Mouse (Mus musculus): Measurements from ENCODE around the gene Map2k5. TPM values are rescaled to one million over a fixed set of nuclear protein-coding genes. Genes with fewer than 3 reads are reported as not detected.
A peak's percentile ranks its signal among the peaks of the same experiment; 100 is the strongest.

Gene Map2k5
- total RNA-seq, 2 experiments from 2014 or later = 4.6 to 11.3 TPM

DNA sequence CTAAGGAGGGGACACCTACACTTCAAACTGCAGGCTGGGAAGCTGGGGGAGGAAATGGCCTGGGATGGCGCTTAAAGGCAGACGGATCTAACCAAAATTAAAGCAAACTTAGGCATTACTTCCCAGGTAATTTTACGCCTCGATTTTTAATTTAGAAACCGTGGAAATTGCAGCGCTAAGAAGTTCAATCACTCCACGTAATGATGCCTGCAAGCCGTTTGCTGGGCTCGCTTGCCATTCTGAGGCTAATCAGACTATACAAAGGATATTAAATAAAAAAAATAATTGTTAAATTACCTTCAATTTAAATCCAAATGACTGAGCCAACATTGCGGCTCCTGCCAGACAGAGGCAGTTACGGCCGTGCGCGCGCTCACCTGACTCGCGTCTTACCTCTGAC, 238.0 kb downstream of the Map2k5 start:
- ATAC-seq (replicated peaks; ENCODE audit: low FRiP score, poor library complexity, severe bottlenecking) = no peak

DNA sequence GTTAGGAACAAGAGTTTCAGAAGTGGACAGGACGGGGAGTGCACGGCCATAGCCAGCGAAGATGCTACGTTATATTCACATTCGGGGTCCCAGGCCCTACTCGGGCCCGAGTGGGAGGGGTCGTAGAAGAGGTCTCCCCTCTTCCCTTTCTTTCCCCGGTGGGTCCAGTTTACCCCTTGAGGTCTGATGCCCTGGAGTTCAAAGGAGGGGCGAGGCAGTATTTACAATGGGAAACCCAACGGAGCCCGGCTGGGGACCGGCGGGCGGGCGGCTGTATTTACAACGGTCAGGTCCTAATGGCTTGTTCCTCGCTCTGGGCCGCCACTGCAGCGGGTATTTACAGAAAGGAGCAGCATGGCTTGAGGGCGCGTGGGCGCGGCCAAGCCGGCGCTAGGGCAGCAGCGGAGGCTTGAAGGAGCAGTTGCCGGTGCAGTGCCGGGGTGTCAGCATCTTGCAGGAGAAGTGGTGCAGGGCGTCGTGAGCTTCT, 239.2 kb downstream of the Map2k5 start:
- no peak for ATAC-seq (replicated peaks; ENCODE audit: low FRiP score, poor library complexity, severe bottlenecking)

GRCm38 (mm10) chr9:63137615-63137915, 240.1 kb downstream of the Map2k5 start:
- ATAC-seq (replicated peaks; ENCODE audit: low FRiP score, poor library complexity, severe bottlenecking) = no peak

DNA sequence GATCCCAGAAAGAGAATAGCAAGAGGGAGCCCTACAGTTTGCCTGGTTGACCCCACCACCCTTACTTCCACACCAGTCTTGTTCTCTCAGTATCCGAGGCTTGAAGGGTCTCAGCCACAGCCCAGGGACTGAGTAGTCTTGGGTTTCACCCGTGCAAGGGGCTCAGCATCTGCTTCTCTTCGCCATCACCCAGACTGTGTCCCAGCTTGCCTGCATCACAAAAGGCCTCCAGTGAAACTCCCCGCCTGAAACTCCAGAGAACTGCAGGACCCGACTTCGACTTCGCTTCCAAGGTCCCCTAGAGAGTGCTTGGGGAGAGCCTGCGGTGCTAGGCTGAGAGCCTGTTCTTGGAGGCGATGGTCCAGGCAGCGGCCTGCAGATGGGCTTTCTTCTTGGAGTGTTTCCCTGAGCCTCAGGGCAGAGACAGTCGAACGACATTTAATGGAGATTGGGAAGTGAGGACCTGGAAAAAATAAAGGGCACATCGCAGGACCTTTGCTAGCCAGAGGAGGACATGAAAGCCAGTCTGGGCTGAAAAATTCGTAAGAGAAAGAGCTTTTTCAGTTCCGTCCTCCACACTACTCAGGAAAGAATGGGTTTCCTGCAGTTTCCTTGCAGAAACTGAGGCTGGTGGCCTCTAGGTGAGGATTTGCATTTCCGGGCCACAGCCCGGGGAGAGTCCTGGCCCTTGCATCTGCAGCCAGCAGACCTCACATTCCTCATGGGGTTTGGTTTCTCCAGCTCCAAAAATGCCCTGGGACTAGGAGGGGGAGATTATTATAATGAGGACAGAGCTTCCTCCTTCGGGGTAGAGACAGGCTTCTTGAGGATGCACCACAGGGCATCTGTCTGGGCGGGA, 240.7 kb downstream of the Map2k5 start:
- ATAC-seq (replicated peaks; ENCODE audit: low FRiP score, poor library complexity, severe bottlenecking) = no peak

- ATAC-seq (replicated peaks; ENCODE audit: low FRiP score, poor library complexity, severe bottlenecking) = no peak
Observed at GRCm38 (mm10) chr9:63136241-63136640, 241.5 kb downstream of the Map2k5 start.

- no peak for ATAC-seq (replicated peaks; ENCODE audit: low FRiP score, poor library complexity, severe bottlenecking)
Observed at GRCm38 (mm10) chr9:63135801-63136200, 241.9 kb downstream of the Map2k5 start.

- no peak for ATAC-seq (replicated peaks; ENCODE audit: low FRiP score, poor library complexity, severe bottlenecking)
Observed at GRCm38 (mm10) chr9:63135356-63135755, 242.3 kb downstream of the Map2k5 start.

DNA sequence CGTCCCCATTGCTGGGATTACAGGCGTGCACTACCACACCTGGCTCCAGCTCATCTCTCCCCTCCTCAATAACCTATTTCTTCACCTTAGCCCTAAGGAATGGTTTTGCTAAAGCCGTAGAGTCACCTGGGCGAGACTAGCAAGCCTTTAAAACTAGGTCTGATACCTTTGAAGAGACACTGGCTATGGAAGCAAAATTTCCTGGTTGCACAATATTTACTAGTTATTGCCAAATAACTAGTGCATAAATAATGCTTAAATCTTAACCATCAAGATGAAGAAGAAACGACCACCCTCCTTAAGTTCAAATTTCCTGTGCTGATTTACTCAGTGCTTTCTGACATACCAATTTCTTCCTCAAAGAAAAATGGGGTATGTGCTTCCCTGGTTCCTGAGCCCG, 244.0 kb downstream of the Map2k5 start:
- ATAC-seq (replicated peaks; ENCODE audit: low FRiP score, poor library complexity, severe bottlenecking) = no peak

DNA sequence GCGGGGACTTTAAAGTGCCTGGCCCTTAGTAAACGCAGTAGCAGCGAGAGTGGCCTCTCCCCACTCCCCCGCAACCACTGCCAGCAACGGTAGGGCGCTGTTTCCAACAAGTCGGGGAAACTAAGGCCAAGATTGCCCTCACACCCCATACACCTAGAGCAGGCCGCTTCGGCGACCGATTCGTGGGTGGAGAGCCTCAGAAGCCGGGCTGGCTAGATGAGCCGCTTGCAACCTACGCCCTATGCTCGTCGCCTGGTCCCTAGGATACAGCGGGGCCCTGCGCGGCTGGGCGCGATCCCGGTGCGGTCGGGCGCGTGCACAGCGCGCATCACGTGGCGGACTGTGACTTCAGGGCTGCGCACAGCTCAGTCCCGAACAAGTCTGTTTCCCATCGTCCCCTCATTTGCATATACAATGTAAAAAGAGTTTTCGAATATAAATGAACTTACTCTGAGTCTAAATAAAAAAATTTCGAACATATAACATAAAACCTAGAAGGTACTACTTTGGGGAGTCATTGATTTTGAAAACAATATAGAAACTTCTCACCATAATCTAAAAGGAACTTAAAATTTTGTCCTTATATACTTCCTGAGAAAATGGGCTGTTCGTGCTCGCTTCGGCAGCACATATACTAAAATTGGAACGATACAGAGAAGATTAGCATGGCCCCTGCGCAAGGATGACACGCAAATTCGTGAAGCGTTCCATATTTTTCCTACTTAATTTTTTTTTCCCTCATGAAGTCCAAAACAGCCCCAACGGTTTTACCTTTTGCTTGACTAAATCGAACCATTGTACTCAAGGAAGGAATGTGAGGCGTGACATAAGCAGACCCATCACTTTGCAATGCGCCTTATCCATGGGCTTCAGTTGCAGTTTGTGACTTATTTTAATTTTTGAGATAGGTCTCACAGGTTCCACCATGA, 244.8 kb downstream of the Map2k5 start:
- no peak for ATAC-seq (replicated peaks; ENCODE audit: low FRiP score, poor library complexity, severe bottlenecking)

DNA sequence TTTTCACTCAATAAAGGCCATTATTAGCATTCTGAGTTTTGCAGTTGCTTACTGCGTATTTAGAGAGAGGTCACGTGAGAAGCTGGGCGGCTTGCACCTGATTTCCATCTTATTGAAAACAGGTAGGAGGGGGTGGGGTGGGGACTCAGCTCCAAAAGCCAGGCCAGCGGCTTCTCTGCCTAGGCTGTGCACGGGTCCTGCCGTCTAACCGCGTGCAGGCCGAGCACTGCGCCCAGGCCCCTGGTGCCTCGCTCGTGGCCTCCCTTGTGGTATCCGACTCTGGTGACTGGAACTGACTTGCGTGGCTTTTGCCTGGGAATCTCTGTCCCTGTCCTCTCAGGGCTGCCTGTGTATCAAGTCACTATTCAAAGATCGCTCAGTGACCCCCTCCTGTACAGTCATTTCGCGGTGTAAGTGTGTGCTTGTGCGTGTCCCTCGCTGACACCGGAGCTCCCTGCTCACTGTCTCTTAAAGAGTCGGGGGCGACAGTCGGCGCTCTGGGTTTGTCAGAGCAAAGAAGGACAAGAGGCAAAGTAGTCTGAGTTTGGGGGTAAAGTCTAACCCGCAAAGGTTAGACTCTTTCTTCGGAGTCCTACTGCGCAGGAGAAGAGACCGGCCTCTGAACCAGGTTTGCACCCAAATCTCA, 245.6 kb downstream of the Map2k5 start:
- ATAC-seq (replicated peaks; ENCODE audit: low FRiP score, poor library complexity, severe bottlenecking) = no peak

DNA sequence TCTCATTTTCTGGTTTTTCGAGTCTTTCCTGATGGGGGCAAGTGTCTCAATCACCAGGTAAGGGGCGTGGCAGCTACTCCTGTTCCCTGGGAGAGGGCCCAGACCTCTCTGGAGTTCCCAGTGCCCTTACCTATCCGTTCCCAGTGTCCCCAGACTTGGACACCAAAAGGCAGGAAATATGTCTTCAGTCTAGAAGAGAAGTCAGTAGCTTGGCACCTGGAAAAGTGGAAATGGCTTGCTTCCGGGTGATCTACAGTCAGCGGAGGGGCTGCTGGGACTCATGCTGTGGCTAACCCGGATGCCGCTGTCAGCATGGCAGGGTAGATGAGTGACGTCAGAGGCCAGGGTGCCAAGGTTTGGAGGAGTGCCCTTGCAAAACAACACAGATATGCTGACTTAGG, 248.1 kb downstream of the Map2k5 start:
- ATAC-seq (replicated peaks; ENCODE audit: low FRiP score, poor library complexity, severe bottlenecking) = no peak

- ATAC-seq (replicated peaks; ENCODE audit: low FRiP score, poor library complexity, severe bottlenecking) = no peak
Observed at GRCm38 (mm10) chr9:63124512-63124911, 253.2 kb downstream of the Map2k5 start.

- ATAC-seq (replicated peaks; ENCODE audit: low FRiP score, poor library complexity, severe bottlenecking) = peak; percentile 83
Observed at GRCm38 (mm10) chr9:63123451-63124438, 254.0 kb downstream of the Map2k5 start.

- ATAC-seq (replicated peaks; ENCODE audit: low FRiP score, poor library complexity, severe bottlenecking) = no peak
Observed at GRCm38 (mm10) chr9:63122161-63122833, 255.4 kb downstream of the Map2k5 start.

- no peak for ATAC-seq (replicated peaks; ENCODE audit: low FRiP score, poor library complexity, severe bottlenecking)
Observed at GRCm38 (mm10) chr9:63118385-63118784, 259.3 kb downstream of the Map2k5 start.

Measured in erythroid progenitor cell, adult 5-6 weeks (primary cell).